Mouse (Mus musculus) T-helper 1 cell (primary cell): ENCODE data around the gene Klrc1.
"Not testable (repeated sequence)": the region's sequence is repeated elsewhere in the genome, so short reads cannot be mapped to it uniquely, and the experiment has no call there.

Experiments used
- in situ Hi-C: fragments of 300-600 bp; cut with MboI, MseI; formaldehyde crosslinking; loops from one replicate; pipeline ENCODE4 v1.15.1; 2025; ENCODE audit warnings: high pct_unique_total_duplicates

Gene Klrc1

DNA sequence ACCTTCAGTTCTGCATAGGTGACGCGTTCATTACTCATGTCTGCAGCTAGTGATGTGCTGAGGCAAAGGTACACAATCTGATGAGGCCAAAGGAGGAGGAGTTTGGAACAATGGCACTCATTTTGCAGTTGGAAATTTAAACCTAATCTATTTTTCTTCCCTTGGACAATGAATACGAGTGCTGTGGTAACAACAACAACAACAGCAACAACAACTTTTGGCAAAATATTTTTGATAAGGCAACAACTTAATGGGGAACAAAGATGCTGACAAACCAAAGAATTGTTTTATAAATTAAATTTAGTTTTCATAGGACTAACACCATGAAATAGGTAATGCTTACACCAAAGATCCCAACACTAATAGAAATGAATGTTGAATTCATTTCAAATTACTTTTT lies at the start of gene Klrc1:
Klrc1 (minus strand) TSS at position 101 of the 400 bp plus-strand sequence.
- in situ Hi-C loops: no loop called here

- in situ Hi-C loops: no loop called here
Measured at GRCm38 (mm10) chr6:129727237-129727636, 48.5 kb upstream of the Klrc1 start.

- in situ Hi-C loops: no loop called here
Measured at GRCm38 (mm10) chr6:129721390-129721789, 42.6 kb upstream of the Klrc1 start.

- in situ Hi-C loops: no loop called here
Measured at GRCm38 (mm10) chr6:129720487-129720886, 41.7 kb upstream of the Klrc1 start.

- in situ Hi-C loops: no loop called here
Measured at GRCm38 (mm10) chr6:129717032-129717431, 38.3 kb upstream of the Klrc1 start, which contains the start of gene Klri1. TSS of gene Klri1 (minus strand) at chr6:129717132.

GRCm38 (mm10) chr6:129713566-129713965 lies 34.8 kb upstream of the Klrc1 start:
- in situ Hi-C loops: no loop called here

DNA sequence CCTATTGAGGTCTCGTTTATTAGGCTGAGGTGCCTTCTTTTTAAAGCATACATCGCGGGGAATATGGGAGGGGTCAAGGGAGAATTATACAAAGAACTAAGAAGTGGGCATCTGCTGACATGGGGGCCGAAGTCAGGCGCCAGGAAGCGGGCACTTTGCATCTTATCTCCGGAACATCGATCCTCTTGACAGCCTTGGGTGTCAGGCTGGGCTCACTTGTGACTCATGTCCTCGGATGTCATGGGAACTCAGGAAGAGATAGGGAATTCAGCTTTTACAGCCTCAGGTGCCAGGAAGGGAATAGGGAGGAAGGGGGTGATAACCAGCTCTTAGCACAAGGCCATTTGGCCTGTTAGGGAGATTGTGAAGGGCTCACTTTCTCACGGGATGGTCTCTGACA lies 12.7 kb upstream of the Klrc1 start:
- in situ Hi-C loops: not testable (repeated sequence)

DNA sequence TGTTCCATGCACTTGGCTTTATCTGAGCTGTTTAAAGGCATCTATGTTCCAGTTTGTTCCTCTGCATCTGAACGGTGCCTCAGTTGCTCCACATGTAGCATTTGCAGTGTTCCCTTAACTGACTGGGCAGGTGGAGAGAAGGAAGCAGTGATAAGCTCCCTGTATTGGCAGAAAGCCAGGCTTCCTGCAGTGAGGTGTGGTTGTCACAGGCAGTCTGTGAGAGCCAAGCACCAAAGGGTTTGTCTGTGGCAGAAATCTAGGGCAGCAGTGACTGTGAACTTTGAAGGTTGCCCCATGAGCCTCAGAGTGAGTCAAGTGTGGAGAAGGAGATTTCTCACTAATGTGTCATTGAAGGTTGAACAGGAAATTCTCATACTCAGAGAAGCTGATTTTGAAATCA lies 1.6 kb upstream of the Klrc1 start:
- in situ Hi-C loops: no loop called here

DNA sequence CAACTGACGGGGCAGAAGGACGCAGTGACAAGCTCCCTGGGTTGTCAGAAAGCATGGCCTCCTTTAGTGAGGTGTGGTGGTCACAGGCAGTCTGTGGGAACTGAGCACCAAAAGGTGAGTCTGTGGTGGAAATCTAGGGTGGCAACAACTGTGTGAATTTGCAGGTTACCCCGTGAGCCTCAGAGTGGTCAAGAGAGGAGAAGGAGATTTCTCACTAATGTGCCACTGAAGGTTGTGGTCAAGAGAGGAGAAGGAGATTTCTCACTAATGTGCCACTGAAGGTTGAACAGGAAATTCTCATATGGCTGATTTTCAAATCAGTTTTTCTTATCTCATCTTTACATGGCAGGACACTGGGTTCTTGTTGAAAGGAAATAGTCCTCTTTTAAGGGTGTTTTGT lies 17.5 kb downstream of the Klrc1 start:
- in situ Hi-C loops: not testable (repeated sequence)

GRCm38 (mm10) chr6:129660589-129660988 lies 18.2 kb downstream of the Klrc1 start, which contains the start of gene Klrc2:
TSS of gene Klrc2 (minus strand) at chr6:129660689.
- in situ Hi-C loops: not testable (repeated sequence)

DNA sequence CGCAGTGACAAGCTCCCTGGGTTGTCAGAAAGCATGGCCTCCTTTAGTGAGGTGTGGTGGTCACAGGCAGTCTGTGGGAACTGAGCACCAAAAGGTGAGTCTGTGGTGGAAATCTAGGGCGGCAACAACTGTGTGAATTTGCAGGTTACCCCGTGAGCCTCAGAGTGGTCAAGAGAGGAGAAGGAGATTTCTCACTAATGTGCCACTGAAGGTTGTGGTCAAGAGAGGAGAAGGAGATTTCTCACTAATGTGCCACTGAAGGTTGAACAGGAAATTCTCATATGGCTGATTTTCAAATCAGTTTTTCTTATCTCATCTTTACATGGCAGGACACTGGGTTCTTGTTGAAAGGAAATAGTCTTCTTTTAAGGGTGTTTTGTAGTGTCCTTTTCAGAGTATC lies 34.7 kb downstream of the Klrc1 start:
- in situ Hi-C loops: not testable (repeated sequence)

- in situ Hi-C loops: not testable (repeated sequence)
Measured at GRCm38 (mm10) chr6:129643237-129643636, 35.5 kb downstream of the Klrc1 start, which contains the start of gene Klrc3. TSS of gene Klrc3 (minus strand) at chr6:129643337.

DNA sequence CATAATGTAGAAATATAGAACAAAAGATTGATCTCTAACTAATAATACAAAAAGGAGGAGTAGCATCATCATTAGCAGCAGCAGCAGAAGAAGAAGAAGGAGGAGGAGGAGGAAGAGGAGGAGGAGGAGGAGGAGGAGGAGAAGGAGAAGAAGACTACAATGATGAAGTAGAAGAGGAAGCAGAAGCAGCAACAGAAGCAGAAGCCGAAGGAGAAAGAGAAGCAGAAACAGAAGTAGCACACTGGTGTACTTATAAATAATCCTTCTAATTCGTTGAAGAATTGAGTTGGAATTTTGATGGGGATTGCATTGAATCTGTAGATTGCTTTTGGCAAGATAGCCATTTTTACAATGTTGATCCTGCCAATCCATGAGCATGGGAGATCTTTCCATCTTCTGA lies 47.7 kb downstream of the Klrc1 start:
- in situ Hi-C loops: not testable (repeated sequence)

GRCm38 (mm10) chr6:129623735-129624134 lies 55.0 kb downstream of the Klrc1 start, which contains the start of gene Klrk1:
TSS of gene Klrk1 (minus strand) at chr6:129623864.
- in situ Hi-C loops: no loop called here
